Mouse (Mus musculus) midbrain, embryonic 10.5 days (tissue): ENCODE data around the gene Shank2. TPM values are rescaled to one million over a fixed set of nuclear protein-coding genes. Genes with fewer than 3 reads are reported as not detected.

ENCODE experiments used
- DNase-seq: peaks from one replicate; pipeline ENCODE4 v3.0.0-alpha.2; 2017; ENCODE audit warnings: low spot score
- H3K27ac ChIP-seq: fragments of 300-500 bp; sonication (generic); replicated peaks from 2 replicates; pipeline ENCODE4 v1.5.1; 2016; ENCODE audit warnings: mild to moderate bottlenecking
- H3K27me3 ChIP-seq: fragments of 300-500 bp; sonication (generic); 2 replicates; pipeline ENCODE4 v1.6.1; 2016; ENCODE audit warnings: low read depth, mild to moderate bottlenecking; ENCODE audit not compliant: poor library complexity, severe bottlenecking
- H3K36me3 ChIP-seq: fragments of 300-500 bp; sonication (generic); 2 replicates; pipeline ENCODE4 v1.6.1; 2016; ENCODE audit warnings: mild to moderate bottlenecking, moderate library complexity
- H3K4me1 ChIP-seq: fragments of 300-500 bp; sonication (generic); 2 replicates; pipeline ENCODE4 v1.6.1; 2016
- H3K4me3 ChIP-seq: fragments of 300-500 bp; sonication (generic); 2 replicates; pipeline ENCODE4 v1.5.1; 2016; ENCODE audit warnings: mild to moderate bottlenecking, moderate library complexity
- H3K9me3 ChIP-seq: fragments of 300-500 bp; sonication (generic); replicated peaks from 2 replicates; pipeline ENCODE4 v1.6.1; 2016; ENCODE audit warnings: mild to moderate bottlenecking
- WGBS: fragments of 180-500 bp; shearing (Covaris S2); methylation state at CpG from one replicate; pipeline ENCODE4 v1.1.7; 2016; 5-methylcytosine and 5-hydroxymethylcytosine counted together
- polyA plus RNA-seq: library from polyadenylated mRNA; unstranded; fragments of >200 nt; fragmentation: Nextera tagmentation; extraction: Ambion mirVana; gene quantifications from 2 replicates; pipeline ENCODE4 v1.2.1, GENCODE M21; 2016

Gene Shank2
- polyA plus RNA-seq, 1 experiment from 2014 or later = 0.91 TPM

GRCm38 (mm10) chr7:143999073-143999472 is 2.7 kb upstream of the Shank2 start:
- H3K4me3 ChIP-seq = no peak overlapping the region
- H3K4me1 ChIP-seq = no peaks in the 10 kb centered on the region
- no peaks in the 10 kb centered on the region for H3K27me3 ChIP-seq
- no peaks in the 10 kb centered on the region for H3K36me3 ChIP-seq
- WGBS = 90% methylated on average over 3 of the region's 3 CpGs
- no peak overlapping the region for H3K27ac ChIP-seq
- DNase-seq = no peak
- H3K9me3 ChIP-seq = peaks cover 3% of the 10 kb centered on the region; the same call in 1 of the 2 replicates

- H3K27ac ChIP-seq = no peak overlapping the region
- no peak for DNase-seq
- H3K4me3 ChIP-seq = no peak overlapping the region
- WGBS = 93% methylated on average over 3 of the region's 3 CpGs
- no peaks in the 10 kb centered on the region for H3K9me3 ChIP-seq
- H3K27me3 ChIP-seq = no peaks in the 10 kb centered on the region
- H3K36me3 ChIP-seq = no peaks in the 10 kb centered on the region
- H3K4me1 ChIP-seq = no peaks in the 10 kb centered on the region
These were observed 1.7 kb downstream of the Shank2 start for GRCm38 (mm10) chr7:144003471-144003870.

- Histone ChIP-seq H3K27me3 (no peaks in the 10 kb centered on the region), H3K9me3 (no peaks in the 10 kb centered on the region), H3K36me3 (no peaks in the 10 kb centered on the region), H3K4me1 (no peaks in the 10 kb centered on the region), H3K27ac (no peak overlapping the region), H3K4me3 (no peak overlapping the region)
- DNase-seq = no peak
- whole genome bisulfite sequencing = 79% methylated on average over 4 of the region's 4 CpGs
These were observed 6.4 kb downstream of the Shank2 start for GRCm38 (mm10) chr7:144008079-144008478.

GRCm38 (mm10) chr7:144008985-144009384 is 7.3 kb downstream of the Shank2 start:
- H3K4me1 ChIP-seq = no peaks in the 10 kb centered on the region
- no peak overlapping the region for H3K27ac ChIP-seq
- H3K9me3 ChIP-seq = no peaks in the 10 kb centered on the region
- 91% methylated on average over 4 of the region's 4 CpGs for WGBS
- H3K27me3 ChIP-seq = no peaks in the 10 kb centered on the region
- H3K36me3 ChIP-seq = no peaks in the 10 kb centered on the region
- no peak overlapping the region for H3K4me3 ChIP-seq
- DNase-seq = no peak

GRCm38 (mm10) chr7:144014485-144014884 is 12.8 kb downstream of the Shank2 start:
- Histone ChIP-seq H3K27me3 (no peaks in the 10 kb centered on the region), H3K9me3 (no peaks in the 10 kb centered on the region), H3K36me3 (no peaks in the 10 kb centered on the region), H3K4me3 (no peak overlapping the region), H3K4me1 (no peaks in the 10 kb centered on the region), H3K27ac (no peak overlapping the region)
- no peak for DNase-seq
- WGBS = 76% methylated on average over 2 of the region's 2 CpGs

- Histone ChIP-seq H3K9me3 (no peaks in the 10 kb centered on the region), H3K4me1 (no peaks in the 10 kb centered on the region), H3K27me3 (no peaks in the 10 kb centered on the region), H3K36me3 (no peaks in the 10 kb centered on the region), H3K4me3 (no peak overlapping the region), H3K27ac (no peak overlapping the region)
- DNase-seq = no peak
- 86% methylated on average over 3 of the region's 3 CpGs for WGBS
These were observed 20.1 kb downstream of the Shank2 start for GRCm38 (mm10) chr7:144021801-144022200.

- no peaks in the 10 kb centered on the region for H3K36me3 ChIP-seq
- no peak for DNase-seq
- 0 out of 2 replicates have a peak overlapping the region, but pooled peaks have one; percentile 9 for H3K27ac ChIP-seq
- H3K9me3 ChIP-seq = no peaks in the 10 kb centered on the region
- no peak overlapping the region for H3K4me3 ChIP-seq
- no peaks in the 10 kb centered on the region for H3K4me1 ChIP-seq
- no peaks in the 10 kb centered on the region for H3K27me3 ChIP-seq
- WGBS = 69% methylated on average over 5 of the region's 5 CpGs
These were observed 21.0 kb downstream of the Shank2 start for GRCm38 (mm10) chr7:144022682-144023081.

GRCm38 (mm10) chr7:144023561-144023960 is 21.8 kb downstream of the Shank2 start:
- WGBS = 80% methylated on average over 4 of the region's 4 CpGs
- DNase-seq = no peak

GRCm38 (mm10) chr7:144026024-144026752 is 24.5 kb downstream of the Shank2 start:
- H3K36me3 ChIP-seq = no peaks in the 10 kb centered on the region
- H3K4me3 ChIP-seq = no peak overlapping the region
- H3K9me3 ChIP-seq = no peaks in the 10 kb centered on the region
- H3K27me3 ChIP-seq = no peaks in the 10 kb centered on the region
- 91% methylated on average over 12 of the region's 12 CpGs for WGBS
- H3K27ac ChIP-seq = no peak overlapping the region
- H3K4me1 ChIP-seq = peaks cover 5% of the 10 kb centered on the region; the same call in 1 of the 2 replicates
- DNase-seq = no peak

More at GRCm38 (mm10) chr7:144023561-144023960, 21.8 kb downstream of the Shank2 start:
- H3K4me1 ChIP-seq = no peaks in the 10 kb centered on the region
- no peak overlapping the region for H3K27ac ChIP-seq
- no peak overlapping the region for H3K4me3 ChIP-seq
- H3K9me3 ChIP-seq = no peaks in the 10 kb centered on the region
- no peaks in the 10 kb centered on the region for H3K36me3 ChIP-seq
- no peaks in the 10 kb centered on the region for H3K27me3 ChIP-seq

GRCm38 (mm10) chr7:144029246-144029645 is 27.5 kb downstream of the Shank2 start:
- Histone ChIP-seq H3K36me3 (no peaks in the 10 kb centered on the region), H3K27ac (no peak overlapping the region), H3K9me3 (no peaks in the 10 kb centered on the region), H3K4me1 (peaks cover 5% of the 10 kb centered on the region; the same call in 1 of the 2 replicates), H3K4me3 (no peak overlapping the region), H3K27me3 (no peaks in the 10 kb centered on the region)
- 62% methylated on average over 5 of the region's 5 CpGs for WGBS
- no peak for DNase-seq

GRCm38 (mm10) chr7:144030796-144031195 is 29.1 kb downstream of the Shank2 start:
- H3K36me3 ChIP-seq = no peaks in the 10 kb centered on the region
- H3K27me3 ChIP-seq = no peaks in the 10 kb centered on the region
- H3K9me3 ChIP-seq = no peaks in the 10 kb centered on the region
- DNase-seq = no peak
- no peak overlapping the region for H3K4me3 ChIP-seq
- 76% methylated on average over 11 of the region's 11 CpGs for WGBS
- peaks cover 5% of the 10 kb centered on the region; the same call in 1 of the 2 replicates for H3K4me1 ChIP-seq
- H3K27ac ChIP-seq = no peak overlapping the region

- H3K36me3 ChIP-seq = no peaks in the 10 kb centered on the region
- H3K4me1 ChIP-seq = peaks cover 5% of the 10 kb centered on the region; the same call in 1 of the 2 replicates
- WGBS = 86% methylated on average over 3 of the region's 3 CpGs
- H3K27me3 ChIP-seq = no peaks in the 10 kb centered on the region
- H3K27ac ChIP-seq = no peak overlapping the region
- H3K9me3 ChIP-seq = no peaks in the 10 kb centered on the region
- no peak overlapping the region for H3K4me3 ChIP-seq
- DNase-seq = no peak
These were observed 29.9 kb downstream of the Shank2 start for GRCm38 (mm10) chr7:144031611-144032010.

- Histone ChIP-seq H3K4me1 (peaks cover 14% of the 10 kb centered on the region), H3K27me3 (no peaks in the 10 kb centered on the region), H3K27ac (no peak overlapping the region), H3K36me3 (no peaks in the 10 kb centered on the region), H3K9me3 (no peaks in the 10 kb centered on the region), H3K4me3 (no peak overlapping the region)
- 94% methylated on average over 11 of the region's 11 CpGs for WGBS
- DNase-seq = no peak
These were observed 35.8 kb downstream of the Shank2 start for GRCm38 (mm10) chr7:144037541-144037940.
